Mouse (Mus musculus) left cerebral cortex, adult 9 months (tissue): ENCODE measurements around the gene Ppp1r1b.
A peak's percentile ranks its signal among the peaks of the same experiment; 100 is the strongest.

Experiments used
- DNase-seq, 2 experiments: peaks; one replicate each; pipeline ENCODE4 v3.0.0; 2022; ENCODE audit warnings: low spot score in 2 of 2

Gene Ppp1r1b

DNA sequence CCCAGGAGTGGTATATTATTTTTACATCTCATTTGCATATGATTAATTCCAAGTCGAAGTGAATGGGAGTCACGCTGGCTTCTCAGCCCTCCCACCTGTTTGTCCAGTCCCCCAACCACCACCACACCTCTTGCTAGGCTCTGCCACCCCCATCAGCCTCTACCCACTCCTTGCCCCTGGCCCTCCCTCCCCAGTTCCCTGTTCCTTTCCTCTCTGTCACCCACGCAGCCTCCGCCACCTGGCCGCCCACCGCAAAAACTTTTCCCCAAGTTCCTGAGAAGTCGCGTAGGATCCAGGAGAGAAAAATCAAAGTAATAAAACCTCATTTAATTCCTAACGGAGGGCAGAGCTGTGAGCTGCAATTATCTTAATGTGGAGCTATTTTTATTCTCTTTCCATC, 2.0 kb upstream of the Ppp1r1b start:
- DNase-seq: no peak

DNA sequence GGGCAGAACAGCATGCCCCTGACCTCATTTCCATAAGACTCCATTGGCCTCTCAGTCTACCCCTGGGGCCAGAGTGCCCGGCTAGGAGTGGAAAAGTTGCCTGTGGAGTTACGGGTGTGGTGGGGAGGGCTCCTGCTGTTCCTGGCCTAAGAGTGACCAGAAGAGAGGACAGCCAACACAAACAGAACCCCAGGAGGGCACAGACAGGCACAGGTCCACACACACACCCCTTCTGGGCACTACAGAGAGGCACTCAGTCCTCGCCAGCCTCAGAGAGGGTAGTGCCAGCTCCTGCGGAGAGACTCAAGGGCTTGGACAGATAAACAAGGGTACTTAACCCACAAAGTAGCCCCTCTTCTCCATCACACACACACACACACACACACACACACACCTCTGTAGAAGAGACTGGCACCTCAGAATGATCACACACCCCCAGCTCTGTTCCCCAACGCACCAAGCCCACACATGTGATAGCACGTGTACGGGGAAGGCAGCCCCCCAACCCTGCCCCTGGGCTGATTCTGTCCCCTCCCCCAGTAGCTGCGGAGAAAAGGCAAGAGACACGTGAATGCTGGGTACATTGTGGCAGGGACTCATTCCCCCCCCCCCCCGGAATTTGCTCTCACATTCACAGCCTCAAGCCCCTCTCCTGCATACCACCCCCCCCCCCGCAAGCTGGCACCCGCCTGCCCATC, 670 bp upstream of the Ppp1r1b start:
- DNase-seq: no peak

DNA sequence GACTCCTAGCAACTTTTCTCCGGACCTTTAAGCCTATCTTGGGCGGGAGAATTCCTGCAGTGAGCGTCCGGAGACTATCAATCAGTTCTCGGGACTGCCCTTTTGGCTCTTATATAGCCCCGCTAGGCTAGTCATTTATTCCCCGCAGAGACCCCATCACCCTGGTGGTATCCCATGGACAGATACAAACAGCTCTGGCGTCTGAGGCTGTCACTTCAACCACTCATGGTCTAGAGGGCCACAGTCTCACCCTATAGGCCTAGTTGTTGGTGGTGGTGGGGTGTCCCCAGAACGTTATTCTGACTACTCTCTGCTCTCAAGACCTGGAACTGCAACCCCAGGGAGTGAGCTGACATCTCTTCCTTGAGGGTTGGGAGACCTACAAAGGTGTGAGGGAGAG, 1.1 kb downstream of the Ppp1r1b start:
- no peak for DNase-seq

GRCm38 (mm10) chr11:98352272-98352990, 4.2 kb downstream of the Ppp1r1b start:
- DNase-seq: no peak

DNA sequence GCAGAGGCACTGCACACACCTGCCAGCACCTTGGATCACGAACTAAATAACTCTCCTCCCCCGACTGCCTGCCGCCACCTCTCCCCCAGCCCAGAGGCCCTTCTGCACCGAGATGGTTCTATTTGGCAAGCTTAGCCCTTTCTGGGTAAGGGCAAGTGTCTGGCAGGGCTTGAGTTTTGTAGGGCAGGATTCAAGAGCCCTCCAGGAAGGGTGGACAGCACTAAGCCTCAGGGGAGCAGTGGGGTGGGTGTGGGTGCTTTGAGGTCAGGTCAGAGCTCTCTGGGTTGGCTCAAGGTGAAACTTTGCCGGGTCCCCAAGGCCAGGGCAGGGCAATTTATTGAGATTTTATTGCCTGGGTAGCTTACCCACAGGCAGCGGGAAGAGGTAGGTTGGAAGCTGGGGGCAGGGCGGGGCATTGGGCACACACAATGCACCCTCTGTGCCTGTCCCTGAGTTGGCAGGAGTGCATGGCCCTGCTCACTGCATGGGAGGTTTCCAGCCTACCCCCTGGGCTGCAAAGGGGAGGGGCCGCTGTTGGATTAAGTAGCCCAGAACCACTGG, 5.5 kb downstream of the Ppp1r1b start:
- peak in 1 of 2 experiments; percentile 70 for DNase-seq

DNA sequence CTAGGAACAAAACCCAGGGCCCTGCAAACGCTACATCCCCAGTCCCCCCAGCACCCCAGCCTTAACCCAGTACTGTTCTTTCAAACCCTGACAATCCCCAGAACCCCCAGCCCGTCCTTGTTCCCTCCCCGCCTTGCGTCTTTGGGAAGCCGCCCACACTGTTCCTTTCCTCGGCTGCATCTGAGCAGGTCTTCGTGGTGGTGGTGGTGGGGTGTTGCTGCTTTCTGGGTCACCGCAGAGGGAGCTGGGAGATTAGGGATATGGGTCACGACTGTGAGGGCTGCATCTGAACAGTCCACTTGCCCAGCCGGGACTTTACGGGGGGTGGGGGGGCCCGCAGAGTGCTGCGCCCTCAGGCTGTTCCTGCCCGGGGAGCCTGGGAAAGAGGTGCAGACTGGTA, 6.2 kb downstream of the Ppp1r1b start:
- no peak for DNase-seq

DNA sequence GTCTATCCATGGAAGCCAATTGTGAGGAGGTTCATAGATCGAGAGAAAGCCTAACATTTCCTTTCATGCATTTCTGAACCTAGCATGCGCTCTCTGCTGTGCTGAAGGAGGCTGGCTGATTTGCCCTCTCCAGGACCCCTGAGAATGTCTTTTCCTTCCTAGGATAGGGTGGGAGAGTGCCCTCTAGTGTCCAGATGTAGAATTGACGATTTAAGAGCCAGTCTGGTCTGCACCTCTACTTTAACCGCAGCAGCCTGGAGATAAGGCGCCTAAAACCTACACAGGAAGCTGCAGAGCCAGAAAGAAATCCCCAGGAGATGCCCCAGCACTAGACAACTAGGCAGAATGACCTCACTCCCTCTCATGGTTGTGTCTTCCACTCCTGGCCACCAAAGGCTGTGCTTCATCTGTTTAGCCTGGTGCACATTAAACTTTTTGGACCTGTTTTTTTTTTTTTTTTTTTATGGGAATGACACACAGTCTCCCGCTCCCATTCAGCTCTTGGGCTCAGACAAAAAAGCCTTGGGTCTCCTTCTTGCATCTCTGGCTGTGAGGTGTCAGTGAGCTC, 7.6 kb downstream of the Ppp1r1b start:
- DNase-seq: peak in 1 of 2 experiments; percentile 74

GRCm38 (mm10) chr11:98356625-98357394, 8.6 kb downstream of the Ppp1r1b start:
- DNase-seq: no peak

DNA sequence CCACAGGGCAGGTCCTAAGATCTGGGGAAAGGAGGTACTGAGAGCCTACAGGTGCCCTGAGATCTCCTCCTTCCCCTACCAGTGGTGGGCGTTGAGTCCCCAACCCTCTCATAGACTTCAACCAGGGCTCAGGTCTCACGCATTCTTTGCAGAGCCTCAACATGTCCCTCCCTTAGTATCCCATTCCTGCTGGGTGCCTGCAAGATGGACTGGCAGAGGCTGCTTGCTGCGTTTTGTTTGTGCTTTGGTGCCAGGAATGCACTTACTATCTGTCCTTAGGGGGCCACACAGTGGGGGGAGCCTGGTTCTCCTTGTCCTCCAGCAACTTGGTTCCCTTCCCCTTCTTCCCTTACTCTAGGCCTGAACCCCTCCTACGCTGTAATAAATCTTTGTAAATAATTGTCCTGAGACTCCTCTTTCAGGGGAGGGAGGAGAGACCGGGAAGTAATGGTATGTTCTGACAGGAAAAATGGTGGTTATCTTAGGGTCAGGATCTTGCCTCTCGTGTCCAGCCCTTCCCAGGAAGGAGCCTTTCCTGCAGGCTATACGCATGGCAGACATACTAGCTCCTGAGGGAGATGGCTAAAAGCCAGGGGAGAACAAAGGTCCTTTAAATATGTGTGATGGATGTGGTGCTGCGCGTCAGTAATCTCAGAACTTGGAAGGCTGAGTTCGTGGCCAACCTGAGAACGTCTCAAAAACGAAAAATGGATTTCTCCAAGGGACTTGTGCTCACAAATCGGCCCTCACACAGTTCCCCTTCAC, 9.4 kb downstream of the Ppp1r1b start:
- no peak for DNase-seq

DNA sequence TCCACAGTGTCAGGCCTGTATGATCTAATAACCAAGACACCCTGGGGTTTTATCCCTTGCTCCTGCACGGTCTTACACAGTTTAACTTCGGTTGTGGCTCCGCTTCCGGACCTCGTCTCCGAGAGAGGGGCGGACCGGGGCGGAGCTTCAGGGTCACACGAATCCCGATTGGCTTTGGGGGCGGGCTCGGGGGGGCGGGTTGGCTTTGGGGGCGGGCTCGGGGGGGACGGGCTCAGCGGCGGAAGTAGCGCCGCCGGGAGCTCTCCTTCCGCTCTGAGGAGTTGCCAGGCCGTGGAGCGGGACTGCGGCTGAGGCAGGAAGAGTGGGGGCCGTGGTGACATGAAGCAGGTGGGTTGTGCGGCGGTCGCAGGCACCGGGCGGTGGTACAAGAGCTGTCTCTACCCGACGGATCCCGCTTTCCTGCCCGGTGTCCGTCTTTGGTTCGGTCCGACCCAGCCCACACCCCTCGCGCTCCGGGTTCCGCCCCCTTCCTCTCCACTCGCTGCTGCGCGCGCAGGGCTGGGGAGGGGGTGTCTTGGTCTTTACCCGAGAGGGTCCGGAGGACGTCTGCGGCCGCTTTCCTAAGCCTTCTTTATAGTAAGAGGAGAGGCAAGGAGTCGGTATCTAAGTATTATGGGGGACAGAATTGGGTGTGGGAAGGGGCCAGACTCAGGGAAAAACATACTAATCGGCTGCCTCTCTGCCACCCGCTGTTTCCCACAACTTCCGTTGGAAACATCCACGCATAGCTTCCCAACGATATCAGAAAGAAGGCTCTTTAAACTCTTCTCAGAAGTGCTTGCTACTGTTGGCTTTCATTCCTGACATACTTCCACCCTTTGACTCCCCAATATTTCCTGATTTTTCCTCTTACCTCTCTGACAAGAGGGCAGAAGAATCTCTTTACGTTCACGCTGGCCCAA, 10.2 kb downstream of the Ppp1r1b start, which contains the start of gene Stard3:
Stard3 (plus strand) TSS at position 208 of the 923 bp plus-strand sequence.
- peak in 1 of 2 experiments; percentile 80 for DNase-seq

DNA sequence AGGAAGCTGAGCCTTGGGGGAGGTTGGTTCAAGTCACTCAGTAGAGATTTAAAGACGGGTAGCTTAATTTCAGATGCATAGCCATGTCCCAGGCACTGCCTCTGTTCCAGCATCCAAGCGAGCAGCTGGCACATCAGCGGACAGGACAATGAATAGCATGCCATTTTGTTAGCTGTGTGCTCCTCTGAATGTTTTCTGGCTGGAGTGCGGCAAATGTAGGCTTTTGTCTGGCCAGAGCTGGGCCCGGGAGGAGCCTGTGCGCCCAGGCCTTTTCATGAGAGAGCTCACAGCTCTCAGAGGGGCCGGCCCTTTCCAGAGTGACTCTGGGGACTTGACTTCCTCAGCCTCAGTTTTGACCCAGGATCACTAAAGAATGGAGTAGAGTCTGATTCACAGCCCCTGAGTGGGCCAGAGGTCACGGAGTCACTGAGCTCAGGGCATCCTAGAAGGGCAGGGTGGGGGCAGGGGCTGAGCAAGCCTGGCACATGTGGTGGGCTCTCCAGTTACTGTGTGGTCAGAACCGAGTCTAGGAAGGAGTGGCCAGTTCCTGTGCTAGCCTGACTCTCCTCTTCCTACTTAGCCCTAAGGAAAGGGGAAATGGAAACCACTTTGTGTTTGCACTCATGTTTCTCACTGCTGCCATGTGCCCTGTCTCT, 12.8 kb downstream of the Ppp1r1b start:
- no peak for DNase-seq

DNA sequence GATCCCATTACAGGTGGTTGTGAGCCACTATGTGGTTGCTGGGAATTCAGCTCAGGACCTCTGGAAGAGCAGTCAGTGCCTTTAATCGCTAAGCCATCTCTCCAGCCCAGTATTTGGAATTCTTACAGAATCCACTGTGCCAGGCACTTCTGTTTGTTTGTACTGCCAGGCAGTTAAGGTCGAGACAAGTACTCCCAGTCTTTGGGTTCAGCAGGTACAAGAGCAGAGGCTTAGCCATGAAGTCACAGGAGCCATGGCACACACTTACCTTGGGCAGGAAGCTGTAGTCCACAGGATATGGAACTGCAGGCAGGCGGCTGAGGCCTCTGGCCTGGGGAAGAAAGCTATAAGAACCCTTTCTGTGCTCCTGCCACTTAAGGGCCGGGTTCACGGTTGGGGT, 15.6 kb downstream of the Ppp1r1b start:
- DNase-seq: no peak

DNA sequence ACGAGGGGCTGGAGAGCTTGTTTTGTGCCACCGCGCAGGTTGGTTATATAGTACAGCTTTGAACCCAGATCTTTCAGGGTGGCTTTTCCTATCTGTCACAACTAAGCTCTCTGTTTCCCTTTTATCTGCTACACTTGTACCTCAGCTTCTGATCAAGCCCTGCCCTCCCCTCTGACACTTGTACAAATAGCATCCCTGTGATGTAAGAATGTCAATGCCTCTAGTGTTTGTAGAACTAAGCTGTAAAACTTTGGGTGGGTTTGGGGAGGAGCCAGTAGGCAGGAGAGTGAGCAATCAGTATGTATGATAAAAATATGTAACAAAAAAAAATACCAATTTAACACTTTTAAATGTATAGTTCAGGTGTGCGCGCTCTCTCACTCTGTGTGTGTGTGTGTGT, 16.2 kb downstream of the Ppp1r1b start:
- no peak for DNase-seq

GRCm38 (mm10) chr11:98366290-98366689, 18.1 kb downstream of the Ppp1r1b start:
- DNase-seq: no peak

DNA sequence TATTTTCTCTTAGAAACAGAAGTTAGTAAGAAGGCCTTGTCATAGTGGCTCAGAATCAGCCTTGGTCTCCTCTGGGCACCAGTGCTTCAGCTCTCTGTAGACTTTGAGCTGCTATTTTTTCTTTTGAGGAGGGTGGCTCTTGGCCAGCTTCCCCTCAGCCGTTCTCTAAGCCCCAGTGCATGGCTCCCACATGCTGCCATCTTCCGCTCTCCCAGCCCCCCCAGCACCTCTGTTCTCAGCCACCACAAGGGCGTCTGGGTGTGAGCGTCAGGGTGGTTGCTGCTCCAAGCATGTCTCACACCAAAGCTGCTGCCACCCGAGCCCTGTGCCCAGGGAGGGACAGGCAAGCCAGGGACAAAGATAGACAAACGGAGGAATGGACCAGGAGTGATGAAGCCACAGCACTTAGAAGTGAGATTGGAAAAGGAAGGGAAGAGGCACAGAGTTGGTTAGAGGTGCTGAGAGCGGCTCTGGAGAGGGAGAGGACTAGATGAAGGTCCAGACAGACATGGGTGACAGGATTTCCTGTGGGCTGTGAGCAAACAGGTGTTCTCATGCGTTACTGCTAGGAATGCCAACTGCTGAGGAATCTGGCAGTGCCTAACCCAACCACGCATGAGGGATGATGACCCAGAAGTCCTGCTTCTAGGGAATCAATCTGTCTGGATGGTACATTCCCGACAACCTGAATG, 19.1 kb downstream of the Ppp1r1b start:
- DNase-seq: peak in 1 of 2 experiments; percentile 65

- no peak for DNase-seq
Observed at GRCm38 (mm10) chr11:98367863-98368186, 19.6 kb downstream of the Ppp1r1b start.

DNA sequence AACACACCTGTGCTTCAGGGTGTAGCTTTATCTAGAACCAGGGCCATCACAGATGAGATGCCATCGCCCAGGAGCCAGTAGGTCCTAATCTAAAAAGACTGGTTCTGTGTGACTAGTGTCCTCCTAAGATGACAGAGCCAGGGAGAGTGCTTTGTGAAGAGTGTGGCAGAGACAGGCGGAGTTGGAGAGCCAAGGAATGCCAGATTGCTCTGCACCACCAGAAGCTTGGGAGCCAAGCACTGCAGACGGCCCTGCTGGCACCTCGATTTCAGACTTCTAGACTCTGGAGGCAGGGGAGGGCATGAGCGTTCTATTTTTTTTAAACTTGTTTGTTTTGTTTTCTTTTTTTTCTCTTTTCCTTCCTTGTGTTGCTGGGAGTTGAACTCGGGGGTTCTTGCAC, 21.1 kb downstream of the Ppp1r1b start:
- DNase-seq: no peak

GRCm38 (mm10) chr11:98370588-98370987, 22.4 kb downstream of the Ppp1r1b start:
- DNase-seq: no peak
